Mouse (Mus musculus) erythroid progenitor cell, adult 5-6 weeks (primary cell): ENCODE measurements at regions not wholly inside any gene's neighbourhood (a gene's known extent, or its start where the extent isn't known, plus 50 kb on each side); places are given as distances from the start of the nearest gene placed in this dataset.

Experiments used
- ATAC-seq: replicated peaks from 2 replicates; pipeline ENCODE4 v1.8.0; 2016; ENCODE audit warnings: moderate number of reproducible peaks, mild to moderate bottlenecking, moderate TSS enrichment, inconsistent platforms; ENCODE audit not compliant: poor library complexity, low FRiP score, severe bottlenecking

DNA sequence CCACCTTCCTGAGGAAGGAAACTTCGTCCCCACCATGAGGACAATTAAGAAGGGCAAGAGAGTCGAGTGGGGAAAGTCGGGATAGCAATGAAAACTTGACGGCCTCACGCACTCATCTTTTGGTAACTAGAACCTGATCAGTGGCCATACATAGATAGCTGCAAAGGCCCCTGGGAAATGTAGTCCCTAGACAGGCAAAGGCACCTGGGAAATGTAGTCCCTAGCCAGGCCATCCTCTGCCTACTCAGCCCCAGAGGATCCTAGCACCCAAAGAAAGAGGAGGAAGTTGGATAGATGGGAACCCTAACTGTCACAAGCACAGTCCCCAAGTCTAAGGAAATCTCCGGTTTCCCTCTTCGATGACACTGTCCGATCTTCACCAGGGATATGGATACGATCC, 258.4 kb downstream of the Cryba4 start:
- no peak for ATAC-seq

DNA sequence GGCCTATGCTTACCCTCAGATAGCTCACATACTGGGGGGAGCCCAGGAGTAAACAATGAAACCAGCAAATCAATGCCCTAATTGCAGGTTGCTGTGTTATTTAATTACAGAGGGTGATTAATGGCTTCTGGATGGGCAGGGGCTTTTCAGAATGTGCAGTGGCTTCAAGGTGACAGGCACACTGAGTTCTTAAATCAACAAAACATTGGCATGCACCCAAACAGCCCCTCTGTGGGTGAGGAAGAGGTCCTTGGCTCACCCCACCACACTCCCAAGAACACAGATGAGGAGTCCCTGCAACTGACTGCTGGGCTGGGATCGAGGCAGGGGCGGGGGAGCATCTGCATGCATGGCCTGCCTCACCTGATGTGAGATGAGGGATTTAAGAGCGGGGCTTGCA, 255.5 kb downstream of the Cryba4 start:
- no peak for ATAC-seq

DNA sequence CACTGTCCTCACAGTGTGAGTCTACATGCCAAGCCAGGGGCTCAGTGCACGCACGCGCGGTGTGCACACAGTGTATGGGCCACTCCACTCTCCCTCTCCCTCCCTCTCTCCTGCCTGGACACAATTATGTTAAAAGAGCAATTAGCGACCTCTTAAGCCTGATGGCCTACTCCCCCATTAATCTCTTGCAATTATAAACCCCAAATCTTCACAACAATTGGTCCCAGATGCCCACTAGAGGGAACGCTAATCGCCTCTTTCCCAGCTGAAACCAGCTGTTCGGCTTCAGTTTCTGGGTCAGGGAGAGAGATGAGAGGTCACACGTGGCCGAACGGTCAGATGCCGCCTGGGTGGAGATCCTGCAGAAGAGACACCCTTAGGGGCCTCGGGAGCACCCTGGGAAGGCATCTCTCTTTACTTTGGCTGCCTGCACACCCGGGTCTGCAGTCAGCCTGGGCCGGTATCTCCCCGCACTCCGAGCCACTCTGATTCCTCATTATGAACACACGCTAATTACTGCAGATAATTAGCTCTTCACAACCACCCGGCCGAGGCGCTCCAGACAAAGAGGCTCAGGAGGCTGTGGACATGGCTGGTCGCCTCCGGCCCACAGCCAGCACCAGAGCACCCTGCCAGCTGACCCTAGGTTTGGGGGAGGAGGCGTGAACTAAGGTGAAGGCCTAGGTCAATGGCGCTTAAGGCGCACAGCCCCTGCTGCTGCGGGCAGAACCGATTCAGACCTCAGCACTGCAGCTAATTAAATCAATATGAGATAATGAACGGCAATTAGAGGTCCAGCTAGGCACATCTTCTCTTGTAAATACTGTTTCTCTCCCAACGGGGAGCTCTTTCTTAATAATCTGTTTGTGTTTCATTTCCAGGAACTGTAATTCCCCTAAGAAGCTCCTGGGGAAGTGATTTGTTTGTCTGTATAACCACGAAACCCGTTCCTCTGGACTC, 250.3 kb downstream of the Cryba4 start:
- ATAC-seq: no peak

DNA sequence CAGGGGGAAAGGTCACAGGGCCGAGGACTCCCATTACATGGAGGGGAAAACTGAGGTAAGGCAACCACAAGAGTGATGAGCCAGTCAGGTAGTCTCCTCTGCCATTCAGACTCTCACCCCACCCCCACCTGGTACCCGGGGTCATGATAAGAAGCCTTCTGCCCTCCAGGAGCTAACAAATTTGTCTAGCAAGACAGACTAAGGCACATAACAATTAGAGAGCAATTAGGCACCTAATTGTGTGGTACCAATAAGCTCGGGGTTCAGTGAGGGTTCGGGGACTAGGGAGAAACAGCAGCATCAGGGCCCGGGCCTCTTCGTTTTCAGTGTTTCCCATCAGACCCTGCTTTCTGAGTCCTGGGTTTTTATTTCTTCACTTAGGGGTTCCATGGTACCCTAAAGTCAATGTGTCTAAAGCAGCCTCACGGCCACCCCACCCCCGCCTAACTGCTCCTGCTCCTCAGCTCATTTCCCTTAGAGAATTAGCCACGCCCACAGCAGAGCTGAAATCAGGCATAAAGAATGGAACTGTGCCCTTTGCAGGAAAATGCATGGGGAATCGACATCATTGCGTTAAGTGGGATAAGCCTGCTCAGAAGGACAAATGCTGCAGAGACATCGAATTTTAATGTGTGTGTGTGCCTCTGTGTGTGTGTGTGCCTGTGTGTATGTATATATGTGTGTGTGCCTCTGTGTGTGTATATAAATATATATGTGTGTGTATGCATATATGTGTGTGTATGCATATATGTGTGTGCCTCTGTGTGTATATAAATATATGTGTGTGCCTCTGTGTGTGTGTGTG, 249.3 kb downstream of the Cryba4 start:
- ATAC-seq: no peak

DNA sequence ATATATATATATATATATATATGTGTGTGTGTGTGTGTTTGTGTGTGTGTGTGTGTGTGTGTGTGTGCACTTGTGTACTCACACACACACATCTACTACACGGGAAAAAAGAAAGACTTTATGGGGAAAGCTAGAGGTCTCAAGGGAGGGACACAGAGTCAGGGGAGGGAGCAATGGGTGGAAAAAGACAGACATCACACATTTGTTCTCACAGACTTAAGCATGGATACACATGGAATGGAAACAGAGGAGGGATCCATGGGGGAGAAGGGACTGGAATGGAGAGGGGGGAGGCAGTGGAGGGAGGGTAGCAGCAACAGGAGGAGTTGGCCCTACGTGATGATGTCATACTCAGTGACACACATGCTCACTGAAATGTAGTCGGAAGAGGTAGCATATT, 248.3 kb downstream of the Cryba4 start:
- no peak for ATAC-seq

DNA sequence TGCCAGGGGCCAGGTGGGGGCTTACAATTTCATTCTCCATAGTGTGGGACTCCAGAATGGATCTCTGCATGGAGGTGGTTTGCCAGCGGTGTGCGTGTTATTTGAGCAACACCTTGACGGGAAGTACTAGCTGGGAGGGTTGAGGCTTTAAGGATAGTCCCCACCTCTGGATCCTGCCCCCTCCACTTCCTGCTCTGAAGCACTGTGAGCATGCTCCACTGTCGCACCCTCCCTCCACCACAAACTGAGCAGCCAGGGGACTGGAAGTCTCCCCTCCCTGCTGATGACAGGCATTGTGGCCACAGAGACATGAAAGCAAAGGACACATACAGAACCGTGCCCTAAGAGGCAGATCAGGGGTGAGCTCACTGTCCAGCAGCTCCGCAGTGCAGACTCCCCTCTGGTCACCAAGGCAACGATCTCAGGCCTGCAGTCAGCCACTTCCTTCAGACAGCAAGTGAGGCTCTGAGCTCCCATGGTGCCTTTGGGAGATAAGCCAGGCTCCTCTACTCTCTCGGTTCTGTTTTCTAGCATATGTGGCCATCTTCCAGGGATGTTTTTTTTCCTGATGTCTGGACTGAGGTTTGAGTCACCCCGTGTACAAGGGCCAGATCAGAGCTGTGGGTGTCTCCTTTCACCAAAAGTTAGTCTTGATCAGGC, 239.7 kb downstream of the Cryba4 start:
- ATAC-seq: no peak

DNA sequence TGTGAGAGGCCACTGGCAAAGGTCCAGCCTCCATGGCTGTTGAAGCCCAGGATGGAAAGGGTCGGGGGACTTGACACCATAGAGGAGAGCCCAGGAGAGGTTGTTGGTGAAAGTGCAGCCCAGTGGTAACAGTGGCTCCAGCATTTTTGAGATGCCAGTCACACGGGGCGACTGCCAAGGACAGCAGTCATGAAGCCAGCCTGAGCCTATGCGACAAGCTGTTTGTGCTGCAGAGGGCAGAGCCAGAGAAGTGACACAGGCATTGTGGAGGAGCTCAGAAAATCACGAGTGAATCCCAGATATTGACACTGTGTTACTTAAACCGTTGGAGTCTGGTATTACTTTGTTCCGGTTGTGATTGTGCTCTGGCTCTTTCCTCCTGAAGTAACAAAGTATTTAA, 233.4 kb downstream of the Cryba4 start:
- ATAC-seq: no peak

DNA sequence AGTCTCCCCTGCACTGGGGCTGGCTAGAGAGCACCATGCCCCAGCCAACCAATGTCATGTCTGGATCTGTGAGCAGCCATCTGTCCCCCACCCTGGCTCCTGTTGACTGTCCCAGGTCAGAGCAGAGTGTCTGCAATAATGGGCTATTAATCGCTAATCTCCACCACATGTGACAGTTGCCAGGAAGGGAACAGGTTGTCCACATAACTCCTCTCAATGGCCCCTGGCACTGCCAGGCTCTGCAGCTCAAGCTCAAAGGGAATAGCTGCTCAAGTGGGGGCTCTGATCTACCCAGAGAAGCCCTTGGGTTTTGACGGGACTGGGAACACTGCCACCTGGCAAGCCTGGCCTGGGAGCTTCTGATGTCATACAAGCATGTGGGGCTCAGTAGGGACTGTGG, 231.4 kb downstream of the Cryba4 start:
- no peak for ATAC-seq

DNA sequence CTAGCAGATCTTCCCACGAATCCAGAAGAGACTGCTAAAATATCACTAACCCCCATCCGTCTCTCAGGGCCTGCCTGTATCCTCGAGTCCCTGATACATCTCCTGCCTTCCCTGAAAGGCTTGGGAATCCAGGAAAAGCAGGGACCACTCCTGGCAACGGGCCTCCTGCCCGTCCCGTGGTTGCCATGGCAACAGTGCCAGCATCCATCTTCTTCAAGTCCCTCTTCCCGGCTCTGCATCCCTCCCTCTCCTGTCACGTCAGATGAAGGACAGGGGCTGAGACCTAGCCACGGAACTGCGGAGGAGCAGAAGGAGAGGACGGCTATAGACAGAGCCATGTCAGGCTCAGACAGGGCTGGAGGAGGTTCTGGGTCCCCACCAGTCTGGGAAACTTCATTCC, 222.4 kb downstream of the Cryba4 start:
- no peak for ATAC-seq

DNA sequence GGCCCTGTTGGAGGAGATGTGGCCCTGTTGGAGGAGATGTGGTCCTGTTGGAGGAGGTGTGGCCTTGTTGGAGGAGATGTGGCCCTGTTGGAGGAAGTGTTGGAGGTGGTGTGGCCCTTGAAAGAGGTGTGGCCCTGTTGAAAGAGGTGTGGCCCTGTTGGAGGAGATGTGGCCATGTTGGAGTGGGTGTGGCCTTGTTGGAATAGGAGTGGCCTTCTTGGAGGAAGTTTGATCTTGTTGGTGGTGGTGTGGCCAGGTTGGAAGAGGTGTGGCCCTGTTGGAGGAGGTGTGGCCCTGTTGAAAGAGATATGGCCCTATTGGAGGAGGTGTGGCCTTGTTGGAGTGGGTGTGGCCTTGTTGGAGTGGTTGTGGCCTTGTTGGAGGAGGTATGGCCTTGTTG, 220.3 kb downstream of the Cryba4 start:
- no peak for ATAC-seq

DNA sequence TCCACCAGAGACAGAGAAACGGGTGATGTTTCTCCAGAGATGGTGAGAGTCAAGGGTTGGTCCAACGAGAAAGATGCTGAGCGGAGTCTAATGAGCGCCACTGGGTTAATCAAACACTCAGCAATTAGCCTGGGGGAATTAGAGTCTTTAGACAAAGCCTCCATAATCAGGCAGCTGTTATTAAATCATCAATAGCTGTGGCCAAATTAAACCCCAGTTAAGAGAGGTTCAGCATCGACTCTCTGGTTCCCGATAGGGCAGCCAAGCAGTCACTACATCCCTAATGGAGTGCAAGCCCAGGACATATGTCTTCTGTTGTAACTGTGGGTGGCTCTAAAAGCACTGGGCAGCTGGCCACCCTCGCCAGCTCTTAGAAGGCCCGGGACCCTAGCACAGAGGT, 216.9 kb downstream of the Cryba4 start:
- no peak for ATAC-seq

DNA sequence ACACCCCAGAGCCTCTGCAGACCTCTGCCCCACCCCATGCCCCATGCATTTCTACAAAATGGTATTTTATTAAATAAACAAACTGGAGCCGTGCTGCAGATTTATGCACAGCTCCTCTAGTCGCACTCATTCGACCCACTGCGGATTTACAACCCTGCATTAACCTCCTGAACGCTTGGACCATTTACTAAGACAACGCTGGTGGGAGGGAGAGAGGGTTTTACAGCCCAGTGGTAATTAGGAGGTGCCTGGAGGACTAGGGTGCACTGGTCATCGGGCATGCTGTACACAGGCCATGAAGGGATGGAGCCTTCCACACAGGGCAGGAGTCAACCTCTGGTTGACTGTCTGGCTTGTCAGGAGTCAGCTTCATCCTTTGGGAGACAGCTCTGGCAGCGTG, 215.2 kb downstream of the Cryba4 start:
- ATAC-seq: no peak

DNA sequence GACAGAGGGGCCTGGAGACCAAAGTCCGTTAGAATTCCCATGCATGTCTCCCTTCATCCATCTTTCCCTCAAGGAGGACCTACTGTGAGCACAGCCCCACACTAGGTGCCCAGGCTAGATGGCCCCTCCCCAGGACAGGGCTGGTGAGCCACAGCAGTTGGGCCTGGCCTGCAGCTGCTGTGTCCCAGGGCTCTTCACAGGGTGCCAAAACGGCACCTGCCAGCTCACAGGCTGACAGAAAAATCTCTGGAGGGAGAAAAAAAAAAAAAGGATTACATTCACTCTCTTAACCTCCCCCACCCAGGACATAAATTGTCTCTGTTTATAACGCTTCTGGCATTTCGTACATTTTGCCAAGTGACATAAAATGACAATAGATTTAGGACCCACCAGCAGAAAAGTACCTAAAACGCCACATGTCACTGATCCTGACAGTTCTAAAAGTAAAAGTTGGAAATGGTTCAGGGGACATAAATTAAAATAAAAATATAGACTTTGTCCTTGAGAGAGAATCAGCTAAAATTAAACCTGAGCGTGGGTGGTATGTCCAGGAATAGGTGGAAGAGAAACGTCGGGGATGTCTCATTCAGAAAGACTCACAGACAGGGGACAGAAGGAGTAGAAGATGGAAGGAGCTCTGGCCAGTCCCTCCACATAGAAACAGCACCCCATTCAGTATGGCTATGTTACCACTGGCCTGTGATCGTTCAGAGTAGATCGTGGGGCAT, 212.5 kb downstream of the Cryba4 start:
- no peak for ATAC-seq

DNA sequence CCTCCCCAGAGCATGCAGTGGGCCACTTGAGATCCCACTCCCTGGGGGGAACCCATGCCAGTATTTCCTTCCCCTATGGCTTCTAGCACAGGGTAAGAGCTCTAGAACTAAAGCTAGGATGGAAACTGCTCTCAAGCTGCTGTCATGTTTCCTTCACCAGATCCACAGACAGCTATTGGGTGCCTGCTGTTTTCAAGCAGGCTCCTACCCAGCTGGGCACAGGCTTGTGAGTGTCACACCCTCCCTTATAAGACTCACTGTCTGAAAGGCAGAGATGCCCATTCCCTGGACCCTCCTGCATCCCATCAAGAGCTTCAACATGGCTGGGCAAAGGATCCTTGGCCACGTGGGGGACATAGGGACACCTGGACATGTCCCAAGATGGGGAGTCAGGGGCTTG, 211.6 kb downstream of the Cryba4 start:
- no peak for ATAC-seq

DNA sequence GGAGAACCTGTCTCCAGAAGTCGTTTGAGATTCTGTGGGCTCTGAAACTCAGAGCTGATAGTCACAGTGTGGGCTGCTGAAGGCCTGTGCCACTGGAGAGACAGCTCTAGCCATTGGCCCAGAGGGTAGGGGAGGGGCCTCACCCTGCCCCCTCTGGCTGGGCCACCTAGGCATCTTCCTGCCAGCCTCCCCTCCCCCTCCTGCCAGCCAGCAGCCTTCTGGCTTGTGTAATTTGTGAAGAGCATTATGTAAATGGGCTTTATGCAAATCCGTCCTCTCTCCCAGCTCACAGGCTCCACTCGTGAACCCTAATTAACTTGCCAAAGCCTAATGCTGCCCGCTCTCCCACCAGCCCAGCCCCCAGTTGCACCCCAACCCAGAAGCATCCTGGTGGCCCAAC, 211.0 kb downstream of the Cryba4 start:
- ATAC-seq: no peak

DNA sequence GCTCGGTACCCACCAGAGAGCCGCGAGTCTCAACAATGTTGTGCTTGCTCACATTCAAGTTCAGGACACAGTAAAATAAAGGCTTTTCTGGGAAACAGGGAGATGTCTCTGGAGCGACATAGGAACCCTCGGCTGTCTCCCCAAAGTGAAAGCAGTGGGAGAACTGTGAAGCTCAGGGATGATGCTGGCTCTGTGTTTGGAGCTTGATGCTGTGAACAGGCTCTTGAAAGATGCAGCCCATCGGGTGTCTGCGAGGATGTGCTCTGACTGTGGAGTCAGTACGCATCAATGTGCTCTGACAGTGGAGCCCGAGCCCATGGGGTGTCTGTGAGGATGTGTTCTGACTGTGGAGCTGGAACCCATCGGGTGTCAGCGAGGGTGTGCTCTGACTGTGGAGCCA, 210.1 kb downstream of the Cryba4 start:
- no peak for ATAC-seq

DNA sequence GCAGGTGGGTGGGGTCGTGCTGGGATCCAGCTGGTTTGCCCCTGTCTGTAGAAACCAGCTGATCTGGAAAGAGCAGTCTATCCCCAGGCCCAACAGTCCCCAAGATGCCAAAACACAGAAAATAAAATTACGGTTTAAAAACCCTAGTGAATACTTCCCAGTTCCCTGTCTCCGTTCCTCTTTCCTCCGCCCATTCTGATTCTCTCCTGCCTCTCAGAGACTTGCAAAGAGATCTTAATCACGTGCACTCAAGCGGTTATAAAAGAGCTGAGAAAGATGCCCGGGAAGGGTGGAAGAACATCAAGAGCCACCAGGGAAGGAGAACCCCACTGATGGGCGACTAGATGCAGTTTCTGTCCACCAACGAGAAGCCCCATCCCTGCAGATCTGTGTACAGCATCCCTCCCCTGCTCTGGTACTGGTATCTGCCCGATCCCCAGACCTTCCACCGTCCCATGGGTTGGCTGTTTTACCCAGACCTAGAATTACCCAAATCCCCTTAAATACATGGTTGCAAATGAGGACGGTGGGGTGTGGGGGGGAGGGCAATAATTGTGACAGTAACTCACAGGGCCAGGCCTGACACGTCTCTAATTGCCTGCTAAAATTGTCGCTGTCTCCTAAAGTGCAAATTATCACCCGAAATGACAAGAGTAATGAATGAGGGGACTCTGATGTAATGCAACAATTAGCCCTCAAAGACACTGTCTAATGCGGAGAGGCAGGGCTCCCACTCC, 202.1 kb downstream of the Cryba4 start:
- no peak for ATAC-seq

DNA sequence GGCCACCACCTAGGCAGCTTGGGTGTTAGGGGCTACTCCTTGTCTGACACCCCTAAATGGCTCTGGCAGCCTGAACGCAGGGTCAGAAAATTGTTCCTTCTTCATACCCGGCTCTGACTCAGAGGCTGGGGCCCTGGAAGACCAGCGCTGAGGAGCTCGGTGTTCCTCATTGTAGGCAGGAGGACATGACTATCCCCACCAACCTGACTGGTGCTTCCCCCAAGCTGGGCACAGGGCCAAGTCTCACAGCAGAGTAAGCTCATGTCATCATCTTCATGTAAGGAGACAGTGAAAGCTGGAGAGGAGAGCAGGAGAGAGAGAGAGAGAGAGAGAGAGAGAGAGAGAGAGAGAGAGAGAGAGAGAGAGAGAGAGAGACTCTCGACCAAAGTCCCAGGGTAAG, 201.4 kb downstream of the Cryba4 start:
- no peak for ATAC-seq

DNA sequence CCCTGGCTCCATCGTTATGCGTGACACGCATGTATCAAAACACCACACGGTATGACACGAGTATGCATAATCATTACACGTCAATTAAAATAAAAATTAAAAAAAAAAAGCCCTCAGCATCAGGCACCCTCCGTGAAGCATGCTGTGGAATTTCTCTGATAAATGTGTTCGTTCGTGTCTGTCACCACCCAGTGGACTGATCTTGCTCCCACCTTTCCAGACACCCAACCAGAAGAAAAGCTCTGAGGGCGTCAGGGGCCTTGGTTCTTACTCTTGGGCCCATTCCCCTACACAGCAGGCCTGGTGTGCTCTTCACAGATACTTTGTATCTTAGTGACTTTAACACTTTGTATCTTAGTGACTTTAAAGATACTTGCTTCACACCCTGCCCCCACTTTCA, 200.5 kb downstream of the Cryba4 start:
- no peak for ATAC-seq
